Mouse (Mus musculus) gastrocnemius, postnatal 4 days (tissue): ENCODE measurements around the gene Ttc7b. TPM values are rescaled to one million over a fixed set of nuclear protein-coding genes. Genes with fewer than 3 reads are reported as not detected.

Source experiments
- DNase-seq, 2 experiments: peaks; one replicate each; pipeline ENCODE4 v3.0.0; 2021 to 2022; ENCODE audit warnings: low spot score in 2 of 2, mixed read lengths in 2 of 2
- long read RNA-seq, 2 experiments: library from polyadenylated mRNA; stranded (forward); transcript quantifications; one replicate each; pipeline ENCODE4 v2.0.0; 2021
- total RNA-seq, 2 experiments: library from RNA; stranded (reverse); gene quantifications; 2 replicates each; pipeline ENCODE4 v1.2.3; 2021

The Ttc7b gene
- 10 to 100 TPM; 56.6 to 59.0 TPM for total RNA-seq
- long read RNA-seq, experiment 1, transcript Ttc7b-201 (20 exons, 3,446 nt): major isoform, 12 of 52 reads
- long read RNA-seq, experiment 1, partial matches to known transcripts: 9 of 52 reads
- long read RNA-seq, experiment 1, other reads (novel, unspliced or antisense): 31 of 52 reads
- long read RNA-seq, experiment 2, transcript Ttc7b-201 (20 exons, 3,446 nt): major isoform, 11 of 57 reads
- long read RNA-seq, experiment 2, partial matches to known transcripts: 16 of 57 reads
- long read RNA-seq, experiment 2, other reads (novel, unspliced or antisense): 29 of 57 reads

DNA sequence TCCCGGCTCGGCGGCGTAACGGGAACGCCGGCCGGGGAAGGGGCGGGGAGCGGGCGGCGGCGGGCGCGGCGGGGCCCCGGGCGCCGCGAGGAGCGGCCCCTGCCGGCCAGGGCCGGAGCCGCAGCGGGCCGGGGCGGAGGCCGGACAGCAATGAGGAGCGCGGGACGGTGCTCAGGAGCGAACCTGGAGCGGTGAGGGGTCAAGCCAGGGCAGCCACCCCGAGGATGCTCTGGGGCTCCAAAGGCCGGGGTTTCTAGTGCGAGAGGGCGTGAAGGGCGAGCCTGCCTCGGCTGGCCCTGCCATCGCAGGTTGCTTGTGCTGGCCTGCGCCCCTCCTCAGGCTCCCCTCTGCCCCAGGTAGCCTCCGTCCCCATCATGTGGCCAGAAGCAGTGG lies at the start of gene Ttc7b:
Gene Ttc7b (minus strand): TSS at position 33 of the 393 bp plus-strand sequence.
- peak; percentile 50 to 60 for DNase-seq

GRCm38 (mm10) chr12:100568831-100569230 lies 48.2 kb upstream of the Ttc7b start:
- no peak for DNase-seq

GRCm38 (mm10) chr12:100568105-100568504 lies 47.5 kb upstream of the Ttc7b start:
- DNase-seq: no peak

- no peak for DNase-seq
Measured at GRCm38 (mm10) chr12:100567627-100568026, 47.0 kb upstream of the Ttc7b start.

DNA sequence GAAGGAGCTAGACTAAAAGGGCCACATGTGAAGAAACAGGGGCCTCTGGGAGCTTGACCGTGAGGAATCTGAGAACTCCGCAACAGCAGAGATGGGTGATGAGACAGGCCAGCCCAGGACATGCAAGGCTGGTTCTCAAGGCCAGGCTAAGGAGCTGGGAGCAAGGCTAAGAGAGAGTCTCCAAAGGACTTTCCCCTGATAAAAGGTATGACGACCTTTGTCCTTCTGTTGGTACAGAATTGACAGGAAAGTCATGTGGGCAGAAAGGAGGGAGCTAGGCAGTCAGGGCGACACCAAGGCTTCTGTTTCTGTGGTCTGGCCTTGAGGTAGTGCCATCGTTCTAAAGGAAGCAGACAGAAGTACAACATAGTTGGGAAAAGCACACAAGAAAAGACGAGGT lies 33.0 kb upstream of the Ttc7b start:
- no peak for DNase-seq

GRCm38 (mm10) chr12:100551972-100552371 lies 31.3 kb upstream of the Ttc7b start:
- no peak for DNase-seq

GRCm38 (mm10) chr12:100544194-100544567 lies 23.6 kb upstream of the Ttc7b start:
- no peak for DNase-seq

DNA sequence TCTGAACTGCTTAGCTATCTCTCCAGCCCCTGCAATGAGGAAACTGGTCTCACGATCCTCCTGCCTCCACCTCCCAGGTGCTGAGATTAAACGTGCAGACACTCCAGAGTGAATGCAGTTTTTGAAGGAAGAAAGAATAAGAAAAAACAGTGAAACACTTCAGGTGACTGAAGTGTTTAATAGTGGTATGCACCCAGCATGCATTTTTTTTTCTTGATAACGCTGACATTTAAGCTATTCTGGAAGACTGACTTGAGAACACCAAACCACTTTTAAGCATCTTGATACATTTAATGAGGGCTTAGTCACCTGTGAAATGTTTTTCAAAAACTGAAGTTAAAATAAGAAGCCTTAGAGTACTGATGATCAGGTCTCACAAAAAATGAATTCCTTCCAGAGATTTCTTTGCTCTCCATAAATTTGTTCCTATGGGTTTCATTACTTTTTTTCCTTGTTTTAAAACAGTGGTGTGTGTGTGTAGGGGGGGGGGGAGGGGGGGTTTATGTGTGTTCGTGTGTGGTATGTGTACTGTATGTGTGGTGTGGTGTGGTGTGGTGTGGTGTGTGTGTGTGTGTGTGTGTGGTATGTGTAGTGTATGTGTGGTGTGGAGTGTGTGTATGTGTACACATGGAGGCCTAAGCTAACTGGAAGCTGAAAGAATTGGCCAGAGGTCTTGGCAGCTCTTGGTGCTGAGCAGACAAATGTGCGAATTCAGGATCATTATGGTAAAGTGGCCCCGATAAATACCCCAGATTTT lies 23.0 kb upstream of the Ttc7b start:
- DNase-seq: no peak

- no peak for DNase-seq
Measured at GRCm38 (mm10) chr12:100542494-100542893, 21.9 kb upstream of the Ttc7b start.

- DNase-seq: no peak
Measured at GRCm38 (mm10) chr12:100542076-100542475, 21.4 kb upstream of the Ttc7b start.

DNA sequence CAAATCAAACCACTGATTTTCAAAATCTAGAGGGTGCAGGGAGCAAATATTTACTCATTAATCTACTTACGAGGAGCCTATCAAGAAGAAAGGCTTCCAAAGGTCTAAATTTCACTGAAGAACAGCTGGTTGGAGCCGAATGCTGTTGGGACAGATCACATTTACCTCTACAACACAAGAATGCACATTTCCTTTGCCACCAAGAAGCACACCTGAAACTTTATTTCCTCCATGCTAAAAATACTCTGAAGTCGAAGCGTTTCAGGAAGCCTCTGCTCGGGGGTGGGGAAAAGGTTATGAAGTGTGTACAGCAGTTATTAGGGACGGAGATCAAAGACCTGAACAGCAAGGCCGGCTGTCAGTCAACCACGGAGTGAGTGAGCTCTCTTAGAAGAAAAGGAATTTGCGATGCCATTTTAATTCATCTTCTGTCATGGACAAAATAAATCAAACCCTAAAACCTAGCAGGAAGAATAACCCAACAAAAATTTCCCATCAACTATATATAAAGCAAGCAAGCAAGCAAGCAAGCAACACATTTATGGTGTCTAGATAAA lies 18.6 kb upstream of the Ttc7b start:
- no peak for DNase-seq

DNA sequence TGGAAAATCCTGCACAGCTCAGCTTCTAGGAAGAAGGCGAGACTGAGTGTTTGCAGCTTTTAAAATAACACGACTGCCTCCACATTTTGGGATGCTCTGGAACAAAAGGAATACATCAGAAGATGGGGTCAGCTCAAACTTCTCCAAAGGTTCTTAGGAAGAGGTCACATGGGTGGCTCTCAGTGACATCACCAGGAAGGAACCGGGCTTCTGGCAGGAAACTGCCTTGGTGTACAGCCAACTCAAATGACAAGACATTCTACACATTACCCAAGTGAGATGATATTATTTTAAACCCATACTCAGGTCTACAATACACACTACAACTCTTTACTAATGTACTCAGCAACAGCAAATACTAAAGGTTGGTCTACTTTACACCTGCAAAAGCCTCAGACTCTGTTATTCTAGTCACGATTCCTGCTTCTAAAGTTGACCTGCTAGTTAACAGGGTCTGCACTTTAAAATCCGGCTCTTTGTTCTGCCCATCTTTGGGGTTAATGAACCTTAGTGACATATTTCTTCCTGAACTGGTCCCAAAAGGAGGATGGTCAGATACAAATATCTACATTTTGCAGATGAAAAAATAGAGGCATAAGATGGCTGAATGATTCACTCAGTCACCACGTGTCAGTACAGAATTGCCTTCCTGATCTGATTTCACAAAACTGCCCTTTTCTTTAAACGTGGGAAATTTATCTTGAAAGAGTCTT lies 18.0 kb upstream of the Ttc7b start:
- DNase-seq: no peak

DNA sequence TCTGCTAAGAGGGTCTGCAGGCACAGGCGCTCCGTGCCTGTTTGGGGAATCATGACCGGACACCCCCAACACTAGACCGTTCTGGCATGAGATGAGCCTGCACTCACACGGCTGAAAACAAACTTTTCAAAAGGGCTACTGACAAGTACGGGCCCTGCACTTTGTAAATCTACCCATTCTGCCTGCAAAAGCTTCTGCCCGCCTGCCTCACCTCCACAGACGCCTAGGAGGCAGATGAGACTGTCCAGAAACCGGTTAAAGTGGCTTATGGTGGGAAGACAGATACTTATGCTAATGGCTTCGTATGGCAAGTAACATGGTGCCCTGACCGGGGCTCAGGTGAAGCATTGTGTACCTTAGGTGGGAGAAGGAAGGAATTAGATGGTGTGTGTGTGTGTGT lies 16.5 kb upstream of the Ttc7b start:
- DNase-seq: no peak

- no peak for DNase-seq
Measured at GRCm38 (mm10) chr12:100535028-100535427, 14.4 kb upstream of the Ttc7b start.

GRCm38 (mm10) chr12:100534028-100534427 lies 13.4 kb upstream of the Ttc7b start:
- no peak for DNase-seq

GRCm38 (mm10) chr12:100533209-100533608 lies 12.6 kb upstream of the Ttc7b start:
- DNase-seq: no peak

GRCm38 (mm10) chr12:100531740-100532139 lies 11.1 kb upstream of the Ttc7b start:
- no peak for DNase-seq

DNA sequence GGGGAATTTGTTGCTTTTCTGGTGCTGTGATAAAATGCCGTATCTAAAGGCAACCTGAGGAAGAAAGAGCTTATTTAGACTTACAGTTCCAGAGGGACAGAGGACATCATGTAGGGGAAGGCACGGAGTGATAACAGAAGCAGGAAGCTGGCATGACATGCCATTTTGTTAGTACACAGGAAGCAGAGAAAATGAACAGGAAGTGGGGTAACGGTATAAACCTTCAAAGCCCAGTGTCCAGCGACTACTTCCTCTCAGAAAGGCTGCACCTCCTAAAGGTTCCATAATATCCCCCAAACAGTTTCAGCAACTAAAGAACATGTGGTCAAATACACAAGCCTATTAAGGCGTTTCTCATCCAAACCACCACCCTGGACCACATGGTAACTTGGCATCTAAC lies 10.2 kb upstream of the Ttc7b start:
- no peak for DNase-seq

- DNase-seq: no peak
Measured at GRCm38 (mm10) chr12:100529651-100530050, 9.0 kb upstream of the Ttc7b start.

- peak in 1 of 2 experiments; percentile 49 for DNase-seq
Measured at GRCm38 (mm10) chr12:100529172-100529571, 8.5 kb upstream of the Ttc7b start.

DNA sequence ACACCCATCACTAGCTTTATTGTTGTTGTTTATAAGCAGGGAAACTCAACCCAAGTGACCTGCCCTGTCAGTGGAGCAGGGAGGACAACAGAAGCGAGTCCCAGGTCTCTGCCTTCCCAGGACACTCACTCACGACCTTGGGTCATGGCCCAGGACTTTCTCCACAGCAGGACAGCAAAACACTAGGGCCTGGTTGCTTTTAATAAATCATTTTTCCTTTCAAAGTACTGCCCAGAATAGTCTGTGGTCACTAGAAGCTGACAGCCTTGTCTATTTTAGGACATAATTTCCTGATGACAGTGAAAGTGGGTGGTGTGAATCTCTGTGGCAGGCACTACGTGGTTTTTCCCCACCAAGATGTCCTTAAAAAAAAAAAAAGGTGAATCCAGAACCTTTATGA lies 7.6 kb upstream of the Ttc7b start:
- no peak for DNase-seq

- DNase-seq: peak; percentile 32 to 63
Measured at GRCm38 (mm10) chr12:100527753-100528152, 7.1 kb upstream of the Ttc7b start.
